ENCODE assay signal across 16 mouse cellular contexts in the genomic region with DNA sequence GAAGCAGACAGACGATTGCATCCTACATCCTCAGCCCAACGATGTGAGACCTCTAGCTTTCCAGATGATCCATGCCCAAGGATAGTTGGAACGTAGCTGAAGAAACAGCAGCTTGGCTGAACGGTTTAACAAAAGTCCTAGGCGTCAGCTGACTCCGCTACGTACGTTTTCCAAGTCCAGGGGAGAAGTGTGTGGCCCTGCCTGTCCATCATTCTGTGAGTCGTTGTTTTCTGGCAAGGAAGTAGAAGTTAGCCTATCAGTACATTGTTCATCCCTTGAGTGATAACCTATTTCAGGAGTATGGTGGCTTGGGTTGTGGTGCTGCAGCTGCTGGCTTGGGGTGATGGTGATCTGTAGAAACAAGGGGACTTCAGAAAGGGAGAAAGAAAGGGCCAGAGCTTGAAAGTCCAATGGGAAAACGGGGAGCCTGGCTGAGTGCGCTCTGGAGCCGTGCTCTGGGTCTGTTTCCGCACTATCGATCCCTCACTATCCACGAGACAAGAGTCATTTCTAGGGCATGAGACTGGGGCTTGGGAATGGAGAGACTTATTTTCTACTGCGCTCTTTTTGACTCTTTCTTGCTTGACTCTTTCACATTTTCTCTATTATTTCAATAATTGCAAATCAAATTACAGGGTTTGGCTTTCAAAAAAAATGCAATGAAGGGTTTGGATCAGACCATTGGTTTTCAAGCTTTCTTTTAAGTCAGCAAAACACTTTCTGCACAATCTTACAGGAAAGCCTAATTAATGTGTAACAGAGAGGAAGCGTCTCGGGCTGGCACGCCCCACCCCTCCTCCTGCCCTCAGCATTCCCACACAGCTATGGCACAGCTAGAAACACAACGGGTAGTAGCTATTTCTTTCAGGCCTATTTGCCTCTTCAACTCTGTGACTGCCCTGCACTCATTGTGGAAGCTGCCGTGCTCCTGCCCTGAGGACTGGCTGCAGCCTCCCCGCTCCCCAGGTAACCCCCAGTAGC.
DNase-seq lines count a peak whose midpoint lies in the region; ATAC-seq and TF ChIP-seq lines count a peak whose summit lies in the region.
"Had no signal": no experiment of that assay in that cellular context is flagged by ENCODE, and none has a peak within 500 bp of the region (broad histone marks: within the 10 kb centered on the region; RNA-seq: fewer than 3 reads in every experiment).

No protein-coding gene starts in this region.

- no peak for ATAC-seq in liver, embryonic 15.5 days (ENCODE audit: insufficient read depth)
- ATAC-seq in liver, postnatal 0 days, result no peak
- ATAC-seq in stomach, embryonic 15.5 days (ENCODE audit: insufficient read depth, low FRiP score, low read depth), result 0 out of 2 replicates have a peak, but pooled peaks have one; percentile 3
- no peak for ATAC-seq in megakaryocyte progenitor cell, adult 5-6 weeks (replicated peaks; ENCODE audit: poor library complexity)
- no peak for ATAC-seq in frontal cortex, adult (ENCODE audit: low TSS enrichment)
- ATAC-seq: activated CD4-positive, CD25-positive, alpha-beta regulatory T cell, adult 4 months had no signal

- peaks cover 25% of the 10 kb centered on the region for H3K4me1 ChIP-seq in liver, embryonic 15.5 days (replicated peaks)
- H3K4me1 ChIP-seq in liver, postnatal 0 days (ENCODE audit: insufficient read depth), result peaks cover 12% of the 10 kb centered on the region
- H3K4me1 ChIP-seq in stomach, embryonic 15.5 days, result no peaks in the 10 kb centered on the region; the same call in 1 of the 2 replicates
- H3K4me1 ChIP-seq: neural tube, embryonic 13.5 days had no signal

- no peak overlapping the region for H3K4me3 ChIP-seq in liver, embryonic 15.5 days (replicated peaks)
- H3K4me3 ChIP-seq in liver, postnatal 0 days (ENCODE audit: low read depth, low read length), result no peak overlapping the region
- no peak overlapping the region for H3K4me3 ChIP-seq in stomach, embryonic 15.5 days (replicated peaks)
- H3K4me3 ChIP-seq: limb, embryonic 12.5 days; neural tube, embryonic 13.5 days had no signal

- WGBS in liver, embryonic 15.5 days (ENCODE audit: insufficient replicate concordance), result 76% methylated on average over 22 of the region's 22 CpGs
- WGBS in liver, postnatal 0 days (ENCODE audit: insufficient replicate concordance), result 74% methylated on average over 22 of the region's 22 CpGs
- 67% methylated on average over 22 of the region's 22 CpGs for WGBS in stomach, embryonic 15.5 days

- no peaks in the 10 kb centered on the region for H3K27me3 ChIP-seq in liver, embryonic 15.5 days
- no peaks in the 10 kb centered on the region for H3K27me3 ChIP-seq in liver, postnatal 0 days (ENCODE audit: insufficient read depth, low read length)
- no peaks in the 10 kb centered on the region for H3K27me3 ChIP-seq in stomach, embryonic 15.5 days (replicated peaks)
- H3K27me3 ChIP-seq: limb, embryonic 12.5 days; neural tube, embryonic 13.5 days had no signal

- peak overlapping the region; percentile 35; the same call in 1 of the 2 replicates for H3K27ac ChIP-seq in liver, embryonic 15.5 days (replicated peaks)
- no peak overlapping the region for H3K27ac ChIP-seq in liver, postnatal 0 days (ENCODE audit: low read depth)
- no peak overlapping the region; the same call in 1 of the 2 replicates for H3K27ac ChIP-seq in stomach, embryonic 15.5 days
- H3K27ac ChIP-seq: limb, embryonic 12.5 days; neural tube, embryonic 13.5 days had no signal

- TF ChIP-seq EP300 in liver, postnatal 0 days (IDR thresholded peaks at IDR 0.05; ENCODE audit: low read depth), result no peak

- no peak overlapping the region for H3K9ac ChIP-seq in liver, embryonic 15.5 days
- no peak overlapping the region for H3K9ac ChIP-seq in liver, postnatal 0 days (replicated peaks)
- no peak overlapping the region for H3K9ac ChIP-seq in stomach, embryonic 15.5 days
- H3K9ac ChIP-seq: limb, embryonic 12.5 days; neural tube, embryonic 13.5 days had no signal

- no peak for TF ChIP-seq CTCF in liver, postnatal 0 days (IDR thresholded peaks at IDR 0.05; ENCODE audit: low read depth)

- DNase-seq in adrenal gland, adult 2 months, result peak; percentile 47
- no peak for DNase-seq in adrenal gland, postnatal 25 days
- DNase-seq in liver, postnatal 0 days, result no peak
- peak; percentile 71 for DNase-seq in kidney, adult 9 months
- DNase-seq: cerebellum, postnatal 25 days; gastrocnemius, postnatal 36 days; layer of hippocampus, postnatal 36 days; lung, postnatal 36 days; thymus, postnatal 25 days had no signal

- peaks cover 38% of the 10 kb centered on the region for H3K36me3 ChIP-seq in liver, embryonic 15.5 days (replicated peaks)
- 0 out of 2 replicates have a peak, but pooled peaks cover 2% of the 10 kb centered on the region for H3K36me3 ChIP-seq in liver, postnatal 0 days (replicated peaks; ENCODE audit: insufficient read depth, low read length)
- no peaks in the 10 kb centered on the region for H3K36me3 ChIP-seq in stomach, embryonic 15.5 days
- H3K36me3 ChIP-seq: neural tube, embryonic 13.5 days had no signal

- H3K9me3 ChIP-seq in liver, embryonic 15.5 days (replicated peaks), result no peaks in the 10 kb centered on the region; the same call in 1 of the 2 replicates
- H3K9me3 ChIP-seq in liver, postnatal 0 days (ENCODE audit: low read length), result no peaks in the 10 kb centered on the region
- H3K9me3 ChIP-seq in stomach, embryonic 15.5 days, result no peaks in the 10 kb centered on the region
- H3K9me3 ChIP-seq: neural tube, embryonic 13.5 days had no signal

- H3K4me2 ChIP-seq in liver, embryonic 15.5 days, result no peak overlapping the region
- H3K4me2 ChIP-seq in liver, postnatal 0 days (ENCODE audit: low read depth, low read length), result no peak overlapping the region
- no peak overlapping the region for H3K4me2 ChIP-seq in stomach, embryonic 15.5 days
- H3K4me2 ChIP-seq: limb, embryonic 12.5 days; neural tube, embryonic 13.5 days had no signal

Comparison
In these comparisons a context has a peak if more than half of its experiments do, and no peak if none do; other contexts are left out.
1. DNase-seq: peak in adrenal gland, adult 2 months (single experiment) and kidney, adult 9 months (single experiment); none in adrenal gland, postnatal 25 days (single experiment) and liver, postnatal 0 days (single experiment).